Mouse (Mus musculus): Measurements from ENCODE around the gene Eda.

DNA sequence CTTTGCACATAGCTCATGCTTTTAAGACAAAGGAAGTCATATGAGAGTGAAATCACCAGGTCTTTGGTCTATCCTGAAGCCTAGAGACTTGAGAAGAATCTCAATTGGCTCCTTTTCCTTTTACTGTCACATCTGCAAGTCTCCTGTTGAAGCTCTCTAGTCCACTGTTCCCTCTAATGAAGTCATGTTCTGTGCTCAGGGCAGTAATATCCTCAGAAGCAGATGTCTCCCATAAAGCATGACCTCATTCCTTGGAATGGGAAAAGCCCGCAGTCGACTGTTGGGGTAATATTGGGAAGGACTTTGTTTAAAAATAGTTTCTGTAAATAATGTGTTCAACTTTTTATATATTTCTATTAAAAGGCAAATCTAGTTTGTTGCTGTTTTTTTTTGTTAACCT is 381.6 kb downstream of the Eda start:
- TF ChIP-seq GATA1 (IDR thresholded peaks at IDR 0.05; ENCODE audit: borderline replicate concordance, low read length): no peak
- no peak for TF ChIP-seq FLI1 (IDR thresholded peaks at IDR 0.05; ENCODE audit: low read length)

All from megakaryocyte, embryonic 14.5 days (primary cell).